12 mouse cellular contexts compared by ENCODE assay signal in the genomic region with DNA sequence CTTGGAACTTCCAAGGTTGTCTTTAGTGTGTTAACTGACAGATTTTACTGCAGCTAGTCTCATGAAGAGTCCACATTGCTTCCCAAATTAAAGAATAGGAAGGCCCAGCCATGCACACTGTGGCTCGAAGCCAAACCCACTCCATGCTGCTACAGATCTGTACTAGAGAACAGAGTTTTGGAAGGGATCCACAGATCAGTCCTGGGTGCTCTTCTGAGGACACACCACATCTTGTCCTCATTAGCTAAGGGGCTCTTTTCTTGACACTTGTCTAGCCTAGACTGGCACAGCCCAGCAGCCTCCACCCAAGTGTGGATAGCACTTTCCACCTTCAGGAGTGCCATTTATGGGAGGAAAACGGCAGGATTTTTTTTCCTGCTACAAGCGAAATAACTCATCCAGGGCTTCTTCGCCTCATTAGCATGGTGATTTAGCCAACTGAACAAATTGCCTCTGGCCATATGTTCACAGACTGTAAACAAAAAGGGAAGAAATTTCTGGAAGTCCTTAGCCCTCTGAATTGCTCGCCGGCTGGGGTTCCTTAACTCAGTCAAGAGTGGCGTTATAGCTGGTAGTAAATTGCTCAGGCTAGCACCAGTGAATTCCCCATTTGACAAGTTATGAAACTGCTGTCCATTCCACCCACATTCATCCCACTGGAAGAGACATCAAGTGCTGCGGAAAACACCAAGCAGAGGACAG.
DNase-seq lines count a peak whose midpoint lies in the region; ATAC-seq lines count a peak whose summit lies in the region.
"Had no signal": no experiment of that assay in that cellular context is flagged by ENCODE, and none has a peak within 500 bp of the region (broad histone marks: within the 10 kb centered on the region; RNA-seq: fewer than 3 reads in every experiment).

No protein-coding gene starts in this region.

- no peak overlapping the region for H3K4me3 ChIP-seq in forebrain, embryonic 15.5 days
- no peak overlapping the region for H3K4me3 ChIP-seq in forebrain, embryonic 11.5 days (ENCODE audit: low read depth, low read length)
- H3K4me3 ChIP-seq: liver, embryonic 12.5 days had no signal

- H3K36me3 ChIP-seq in forebrain, embryonic 15.5 days = no peaks in the 10 kb centered on the region
- no peaks in the 10 kb centered on the region for H3K36me3 ChIP-seq in forebrain, embryonic 11.5 days (ENCODE audit: control insufficient read depth, insufficient read depth, low read length)
- H3K36me3 ChIP-seq: liver, embryonic 12.5 days had no signal

- H3K27me3 ChIP-seq in forebrain, embryonic 15.5 days = no peaks in the 10 kb centered on the region
- no peaks in the 10 kb centered on the region for H3K27me3 ChIP-seq in forebrain, embryonic 11.5 days (ENCODE audit: control insufficient read depth, insufficient read depth, low read length)
- H3K27me3 ChIP-seq: liver, embryonic 12.5 days had no signal

- no peak overlapping the region for H3K4me2 ChIP-seq in forebrain, embryonic 15.5 days (replicated peaks)
- H3K4me2 ChIP-seq in forebrain, embryonic 11.5 days (ENCODE audit: low read depth, low read length, severe bottlenecking) = no peak overlapping the region
- H3K4me2 ChIP-seq: liver, embryonic 12.5 days had no signal

- H3K27ac ChIP-seq in forebrain, embryonic 15.5 days (replicated peaks) = no peak overlapping the region; the same call in 1 of the 2 replicates
- H3K27ac ChIP-seq in forebrain, embryonic 11.5 days (ENCODE audit: low read depth, low read length) = no peak overlapping the region
- H3K27ac ChIP-seq: liver, embryonic 12.5 days had no signal

- ATAC-seq in forebrain, embryonic 15.5 days (replicated peaks) = peak; percentile 80
- no peak for ATAC-seq in forebrain, embryonic 11.5 days (replicated peaks; ENCODE audit: low FRiP score)
- ATAC-seq: liver, embryonic 12.5 days had no signal

- H3K4me1 ChIP-seq in forebrain, embryonic 15.5 days = peaks cover 9% of the 10 kb centered on the region
- no peaks in the 10 kb centered on the region for H3K4me1 ChIP-seq in forebrain, embryonic 11.5 days (replicated peaks; ENCODE audit: control insufficient read depth, insufficient read depth, low read length)
- H3K4me1 ChIP-seq: liver, embryonic 12.5 days had no signal

- DNase-seq in forebrain, embryonic 11.5 days (ENCODE audit: low spot score) = no peak
- peak; percentile 4 to 19 for DNase-seq in layer of hippocampus, adult 8-10 months (ENCODE audit: low spot score in 2 of 2)
- DNase-seq in layer of hippocampus, postnatal 25 days (ENCODE audit: extremely low spot score in 1 of 2, low spot score in 1 of 2) = no peak
- peak; percentile 6 for DNase-seq in right cerebral cortex, postnatal 25 days
- DNase-seq in right cerebral cortex, postnatal 10 days (ENCODE audit: low spot score in 2 of 2) = no peak
- DNase-seq in gastrocnemius, adult 8-10 months (ENCODE audit: low spot score in 2 of 2) = no peak
- DNase-seq in heart, adult 8-10 months (ENCODE audit: low spot score) = no peak
- DNase-seq: gastrocnemius, postnatal 25 days; lung, postnatal 36 days; thymus, postnatal 4 days had no signal

- WGBS in forebrain, embryonic 15.5 days = 51% methylated on average over 8 of the region's 8 CpGs
- 80% methylated on average over 8 of the region's 8 CpGs for WGBS in forebrain, embryonic 11.5 days

- no peak overlapping the region for H3K9ac ChIP-seq in forebrain, embryonic 15.5 days (replicated peaks)
- H3K9ac ChIP-seq in forebrain, embryonic 11.5 days (ENCODE audit: low read length) = no peak overlapping the region
- H3K9ac ChIP-seq: liver, embryonic 12.5 days had no signal

- H3K9me3 ChIP-seq in forebrain, embryonic 15.5 days = no peaks in the 10 kb centered on the region
- no peaks in the 10 kb centered on the region for H3K9me3 ChIP-seq in forebrain, embryonic 11.5 days (ENCODE audit: control insufficient read depth, low read length)
- H3K9me3 ChIP-seq: liver, embryonic 12.5 days had no signal

Comparison
In these comparisons a context has a peak if more than half of its experiments do, and no peak if none do; other contexts are left out.
1. DNase-seq: peak in layer of hippocampus, adult 8-10 months (2 of 2) and right cerebral cortex, postnatal 25 days (single experiment); none in forebrain, embryonic 11.5 days (single experiment), layer of hippocampus, postnatal 25 days (0 of 2), right cerebral cortex, postnatal 10 days (0 of 2), gastrocnemius, adult 8-10 months (0 of 2) and heart, adult 8-10 months (single experiment).